Mouse (Mus musculus) forebrain, embryonic 16.5 days (tissue): Measurements from ENCODE around the gene Nsun4. TPM values are rescaled to one million over a fixed set of nuclear protein-coding genes. Genes with fewer than 3 reads are reported as not detected.

ENCODE experiments used
- ATAC-seq: fragments of 200-750 bp; cut with Nextera tagmentation; 2 replicates; pipeline ENCODE4 v1.8.0; 2017; ENCODE audit warnings: mild to moderate bottlenecking, moderate library complexity
- H3K27ac ChIP-seq: fragments of 300-500 bp; sonication (generic); 2 replicates; pipeline ENCODE4 v1.5.1; 2014; ENCODE audit warnings: low read length, control low read depth
- H3K27me3 ChIP-seq: fragments of 300-500 bp; sonication (generic); replicated peaks from 2 replicates; pipeline ENCODE4 v1.6.1; 2014; ENCODE audit warnings: low read length; ENCODE audit not compliant: control insufficient read depth, insufficient read depth
- H3K36me3 ChIP-seq: fragments of 300-500 bp; sonication (generic); 2 replicates; pipeline ENCODE4 v1.6.1; 2014; ENCODE audit not compliant: control insufficient read depth, insufficient read depth
- H3K4me1 ChIP-seq: fragments of 300-500 bp; sonication (generic); replicated peaks from 2 replicates; pipeline ENCODE4 v1.6.1; 2014; ENCODE audit warnings: low read length; ENCODE audit not compliant: control insufficient read depth, insufficient read depth
- H3K4me2 ChIP-seq: fragments of 300-500 bp; sonication (generic); 2 replicates; pipeline ENCODE4 v1.6.1; 2014; ENCODE audit warnings: mild to moderate bottlenecking, low read length, control low read depth
- H3K4me3 ChIP-seq: fragments of 300-500 bp; sonication (generic); replicated peaks from 2 replicates; pipeline ENCODE4 v1.5.1; 2014; ENCODE audit warnings: mild to moderate bottlenecking, low read length, control low read depth
- H3K9ac ChIP-seq: fragments of 300-500 bp; sonication (generic); replicated peaks from 2 replicates; pipeline ENCODE4 v1.6.1; 2014; ENCODE audit warnings: low read depth, low read length, control low read depth
- H3K9me3 ChIP-seq: fragments of 300-500 bp; sonication (generic); 2 replicates; pipeline ENCODE4 v1.6.1; 2016; ENCODE audit warnings: low read length; ENCODE audit not compliant: control insufficient read depth
- WGBS: fragments of 180-500 bp; shearing (Covaris S2); extraction: QIAGEN DNeasy Blood & Tissue Kit; methylation state at CpG from one replicate; pipeline ENCODE4 v1.1.7; 2014; 5-methylcytosine and 5-hydroxymethylcytosine counted together
- polyA plus RNA-seq: library from polyadenylated mRNA; unstranded; fragments of >200 nt; fragmentation: Nextera tagmentation; extraction: Ambion mirVana; gene quantifications from 2 replicates; pipeline ENCODE4 v1.2.1, GENCODE M21; 2015

Nsun4 gene
- 13.2 and 13.4 TPM in 2 replicates for polyA plus RNA-seq

DNA sequence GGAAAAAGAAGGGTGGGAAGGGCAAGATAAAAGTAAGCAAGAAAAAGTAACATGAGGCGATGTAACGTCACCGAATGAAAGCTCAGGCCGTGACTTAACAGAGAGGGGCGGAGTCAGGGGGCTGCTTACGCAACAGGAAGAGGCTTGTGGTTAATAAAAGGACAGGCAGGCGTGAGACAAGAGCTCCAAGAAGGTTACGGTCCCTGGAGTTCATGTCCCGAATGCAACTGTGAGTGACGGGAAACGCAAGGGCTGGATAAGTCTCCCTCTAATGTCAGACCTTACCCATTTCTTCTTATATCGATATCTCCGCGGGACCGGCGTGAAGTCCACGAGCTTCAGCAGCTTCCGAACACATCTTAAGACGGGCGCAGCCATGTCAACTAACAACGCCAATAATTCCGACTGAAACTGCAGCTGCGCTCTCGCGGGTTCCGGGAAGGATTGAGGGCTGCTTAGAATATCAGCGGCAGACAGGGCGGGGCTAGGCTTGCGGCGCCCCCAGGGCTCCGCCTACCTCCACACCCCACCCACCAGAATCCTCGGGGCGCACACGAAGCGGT, at the start of gene Nsun4:
TSS of gene Nsun4 (minus strand) at position 478 of the 563 bp plus-strand sequence.
- H3K9me3 ChIP-seq, result no peaks in the 10 kb centered on the region
- WGBS, result under 1% methylated on average over 35 of the region's 35 CpGs

DNA sequence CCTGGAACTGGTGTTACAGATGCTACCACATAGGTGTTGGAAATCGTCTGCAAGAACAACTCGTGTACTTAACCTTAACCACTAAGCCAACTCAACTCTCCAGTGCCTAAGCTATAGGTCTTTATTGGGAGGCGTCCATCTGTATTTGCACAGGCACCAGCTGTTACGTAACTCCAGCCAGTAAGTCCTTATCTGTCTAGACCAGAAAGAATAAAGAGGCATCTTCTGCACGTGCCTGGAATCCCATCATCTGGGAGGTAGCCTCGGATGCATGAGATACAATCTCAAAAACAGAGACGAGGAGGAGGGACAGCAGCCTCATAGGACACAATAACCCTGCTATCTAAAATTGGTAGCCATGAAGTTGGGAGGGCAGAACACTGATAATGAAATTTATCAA, 47.3 kb upstream of the Nsun4 start:
- no peak overlapping the region for H3K4me2 ChIP-seq
- no peak overlapping the region for H3K9ac ChIP-seq
- H3K27me3 ChIP-seq, result no peaks in the 10 kb centered on the region
- no peaks in the 10 kb centered on the region for H3K4me1 ChIP-seq
- peaks cover 25% of the 10 kb centered on the region for H3K36me3 ChIP-seq
- H3K27ac ChIP-seq, result no peak overlapping the region
- no peak overlapping the region for H3K4me3 ChIP-seq
- H3K9me3 ChIP-seq, result no peaks in the 10 kb centered on the region
- 91% methylated on average over 7 of the region's 7 CpGs for WGBS
- no peak for ATAC-seq

More for the DNA sequence above, at the start of gene Nsun4:
- Histone ChIP-seq H3K4me2 (peak within 1 kb of the TSS; percentile 81), H3K27me3 (no peaks in the 10 kb centered on the region), H3K27ac (peak within 1 kb of the TSS; percentile 91), H3K4me3 (peak within 1 kb of the TSS; percentile 75), H3K4me1 (peaks cover 13% of the 10 kb centered on the region), H3K36me3 (no peaks in the 10 kb centered on the region), H3K9ac (peak within 1 kb of the TSS; percentile 69)
- ATAC-seq, result peak; percentile 98

DNA sequence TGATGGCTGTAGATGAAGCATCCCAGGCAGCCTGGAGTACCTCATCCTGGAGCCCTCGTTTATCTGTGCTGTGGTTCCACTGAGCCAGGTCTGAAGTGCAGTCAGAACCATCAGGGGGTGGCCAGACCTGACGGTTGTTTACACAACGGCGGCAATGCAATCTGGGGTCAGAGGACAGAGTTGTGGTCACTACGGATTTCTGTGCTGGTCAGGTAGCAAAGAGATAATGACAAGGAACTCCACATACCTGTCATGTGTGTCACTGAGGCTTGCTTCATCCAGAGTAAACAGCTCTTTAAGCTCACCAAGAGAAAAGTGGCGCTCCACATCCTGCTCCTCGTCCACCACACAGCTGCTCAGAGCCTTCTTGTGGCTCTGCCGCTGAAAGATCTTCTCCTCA, 43.5 kb upstream of the Nsun4 start:
- no peak overlapping the region for H3K27ac ChIP-seq
- H3K4me2 ChIP-seq, result no peak overlapping the region
- H3K9ac ChIP-seq, result no peak overlapping the region
- no peaks in the 10 kb centered on the region for H3K4me1 ChIP-seq
- WGBS, result 91% methylated on average over 8 of the region's 8 CpGs
- no peak overlapping the region for H3K4me3 ChIP-seq
- H3K36me3 ChIP-seq, result peaks cover 45% of the 10 kb centered on the region
- H3K27me3 ChIP-seq, result no peaks in the 10 kb centered on the region
- H3K9me3 ChIP-seq, result no peaks in the 10 kb centered on the region
- no peak for ATAC-seq

DNA sequence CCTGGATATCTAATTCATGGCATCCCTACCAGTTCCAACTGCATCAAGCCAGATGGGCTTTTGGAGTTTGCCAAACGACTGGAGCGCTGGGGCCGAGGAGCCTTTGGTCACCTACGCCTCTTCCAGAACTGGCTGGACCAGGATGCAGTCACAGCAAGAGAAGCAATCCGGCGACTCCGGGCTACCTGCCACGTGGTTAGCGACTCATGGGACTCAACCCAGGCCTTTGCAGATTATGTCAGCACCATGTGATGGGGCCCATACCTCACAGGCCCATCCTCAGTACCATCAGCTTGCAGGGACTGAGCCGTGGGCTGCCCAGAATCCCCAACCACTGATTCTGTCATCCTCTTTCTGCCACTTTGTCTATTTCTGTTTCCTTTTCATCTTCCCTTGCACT, 42.6 kb upstream of the Nsun4 start:
- Histone ChIP-seq H3K9ac (no peak overlapping the region), H3K4me1 (no peaks in the 10 kb centered on the region), H3K4me3 (no peak overlapping the region), H3K27ac (no peak overlapping the region), H3K4me2 (no peak overlapping the region), H3K27me3 (no peaks in the 10 kb centered on the region), H3K9me3 (no peaks in the 10 kb centered on the region), H3K36me3 (peaks cover 49% of the 10 kb centered on the region)
- WGBS, result 90% methylated on average over 10 of the region's 10 CpGs
- no peak for ATAC-seq

DNA sequence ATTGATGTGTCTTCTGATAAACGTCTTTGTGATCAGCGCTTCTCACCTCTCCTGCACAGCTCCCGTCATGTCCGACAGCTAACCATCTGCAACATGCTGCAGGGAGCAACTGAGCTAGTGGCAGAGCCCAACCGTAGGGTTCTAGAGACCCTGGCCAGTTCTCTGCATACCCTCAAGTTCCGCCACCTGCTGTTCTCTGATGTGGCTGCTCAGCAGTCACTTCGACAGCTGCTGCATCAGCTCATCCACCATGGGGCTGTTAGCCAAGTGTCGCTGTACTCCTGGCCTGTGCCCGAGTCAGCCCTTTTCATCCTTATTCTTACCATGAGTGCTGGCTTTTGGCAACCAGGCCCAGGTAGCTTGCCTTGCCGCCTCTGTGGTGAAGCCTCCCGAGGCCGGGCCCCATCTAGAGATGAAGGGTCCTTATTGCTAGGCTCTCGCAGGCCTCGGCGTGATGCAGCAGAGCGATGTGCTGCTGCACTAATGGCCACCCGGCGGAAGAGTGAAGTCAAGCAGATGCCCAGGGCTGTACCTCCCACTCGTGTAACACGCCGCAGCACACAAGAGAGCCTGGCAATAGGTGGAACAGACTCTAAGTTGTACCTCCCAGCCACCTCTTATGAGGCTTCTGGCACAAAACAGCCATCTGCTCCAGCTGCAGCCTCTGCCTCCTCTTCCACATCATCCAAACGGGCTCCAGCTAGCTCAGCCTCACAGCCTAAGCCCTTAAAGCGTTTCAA, 35.0 kb upstream of the Nsun4 start:
- WGBS, result 89% methylated on average over 23 of the region's 23 CpGs
- ATAC-seq, result no peak
- H3K4me3 ChIP-seq, result no peak overlapping the region
- H3K27ac ChIP-seq, result no peak overlapping the region
- H3K9ac ChIP-seq, result no peak overlapping the region
- H3K4me2 ChIP-seq, result no peak overlapping the region
- no peaks in the 10 kb centered on the region for H3K27me3 ChIP-seq
- H3K4me1 ChIP-seq, result no peaks in the 10 kb centered on the region
- H3K36me3 ChIP-seq, result peaks cover 42% of the 10 kb centered on the region
- H3K9me3 ChIP-seq, result no peaks in the 10 kb centered on the region

DNA sequence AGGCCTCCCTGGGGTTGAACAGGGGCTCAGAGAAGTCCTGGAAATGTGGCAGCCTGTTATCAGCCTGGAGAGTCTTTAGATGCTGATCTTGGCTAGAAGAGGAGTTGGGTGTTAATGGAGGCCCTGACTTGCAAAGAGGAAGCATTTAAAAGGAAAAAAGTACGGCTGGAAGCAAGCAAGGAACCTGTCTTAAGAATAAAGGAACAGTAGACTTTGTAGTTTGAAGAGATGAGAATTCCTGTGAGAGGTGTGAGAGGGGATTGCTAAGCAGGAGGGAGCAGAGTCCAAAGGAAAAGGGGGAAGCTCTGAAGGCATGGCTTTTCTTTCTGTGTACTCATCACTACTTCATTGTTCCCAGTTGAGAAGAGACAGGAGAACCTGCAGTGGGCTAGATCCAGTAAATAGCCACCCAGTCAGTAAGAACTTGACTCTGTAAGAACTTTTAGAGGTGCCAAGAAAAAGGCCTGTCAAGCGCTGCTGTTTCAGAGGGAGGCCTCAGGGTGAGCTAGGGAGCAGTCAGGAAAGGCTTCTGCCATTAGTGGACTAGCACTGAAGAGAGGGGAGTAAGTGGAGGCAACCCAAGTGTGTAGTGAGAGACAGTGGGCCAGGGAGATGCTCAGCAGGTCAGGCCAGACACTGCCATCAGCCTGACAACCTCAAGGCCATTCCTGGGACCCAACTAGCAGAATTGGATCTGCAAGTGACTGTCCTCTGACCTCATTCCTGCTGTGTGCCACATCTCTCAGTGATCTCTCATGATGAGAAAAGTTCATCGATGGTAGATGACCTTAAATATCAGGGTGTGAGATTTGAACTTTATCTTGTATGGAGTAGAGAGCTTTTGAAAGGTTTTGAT, 23.8 kb upstream of the Nsun4 start:
- Histone ChIP-seq H3K9ac (peak overlapping the region; percentile 88; the same call in 1 of the 2 replicates), H3K27me3 (no peaks in the 10 kb centered on the region), H3K9me3 (no peaks in the 10 kb centered on the region), H3K27ac (no peak overlapping the region), H3K4me1 (peaks cover 29% of the 10 kb centered on the region), H3K4me2 (peak overlapping the region; percentile 83), H3K36me3 (peaks cover 15% of the 10 kb centered on the region), H3K4me3 (peak overlapping the region; percentile 97; the same call in 1 of the 2 replicates)
- WGBS, result 70% methylated on average over 3 of the region's 3 CpGs
- no peak for ATAC-seq

DNA sequence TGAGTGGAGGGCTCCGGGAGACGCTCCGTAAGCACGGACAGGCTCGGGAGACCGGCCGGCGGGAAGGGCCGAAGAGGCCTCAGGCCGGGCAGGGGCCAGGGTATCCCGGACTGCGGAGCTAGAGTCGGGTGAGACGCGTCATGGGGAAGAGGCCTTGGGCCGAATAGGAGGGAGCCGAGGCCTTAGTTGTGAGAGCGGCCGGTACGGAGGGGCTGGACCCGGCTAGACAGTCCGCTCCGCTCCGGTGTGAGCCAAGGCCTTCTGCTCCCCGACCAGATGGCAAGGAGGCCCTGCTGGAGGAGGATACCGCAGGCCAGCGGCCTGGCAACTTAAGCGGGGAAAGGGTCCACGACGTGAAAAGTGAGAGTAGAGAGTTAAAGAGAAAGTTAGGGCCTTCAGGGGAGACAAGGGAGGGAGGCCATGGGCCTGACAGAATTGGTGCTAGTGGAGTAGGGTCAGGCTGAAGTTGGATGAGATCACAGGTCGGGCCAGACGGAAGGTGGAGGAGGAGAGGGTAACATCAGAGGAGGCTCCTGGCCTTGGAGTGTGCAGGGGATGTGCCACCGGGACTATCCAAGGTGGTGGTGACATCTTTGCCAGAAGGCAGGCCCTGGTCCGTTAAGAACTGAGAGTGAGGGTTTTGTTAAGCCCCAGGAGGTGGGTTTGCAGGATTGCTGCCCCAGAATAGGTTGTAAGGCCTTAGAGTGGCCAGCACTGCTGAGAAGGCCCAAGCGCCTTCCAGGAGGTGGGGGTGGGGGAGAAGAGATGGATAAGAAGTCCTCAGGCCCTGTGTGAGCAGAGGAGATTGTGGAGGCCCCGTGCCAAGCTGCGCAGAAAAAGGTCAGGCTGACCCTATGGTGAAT, 22.9 kb upstream of the Nsun4 start:
- 2% methylated on average over 37 of the region's 37 CpGs for WGBS
- H3K27me3 ChIP-seq, result no peaks in the 10 kb centered on the region

DNA sequence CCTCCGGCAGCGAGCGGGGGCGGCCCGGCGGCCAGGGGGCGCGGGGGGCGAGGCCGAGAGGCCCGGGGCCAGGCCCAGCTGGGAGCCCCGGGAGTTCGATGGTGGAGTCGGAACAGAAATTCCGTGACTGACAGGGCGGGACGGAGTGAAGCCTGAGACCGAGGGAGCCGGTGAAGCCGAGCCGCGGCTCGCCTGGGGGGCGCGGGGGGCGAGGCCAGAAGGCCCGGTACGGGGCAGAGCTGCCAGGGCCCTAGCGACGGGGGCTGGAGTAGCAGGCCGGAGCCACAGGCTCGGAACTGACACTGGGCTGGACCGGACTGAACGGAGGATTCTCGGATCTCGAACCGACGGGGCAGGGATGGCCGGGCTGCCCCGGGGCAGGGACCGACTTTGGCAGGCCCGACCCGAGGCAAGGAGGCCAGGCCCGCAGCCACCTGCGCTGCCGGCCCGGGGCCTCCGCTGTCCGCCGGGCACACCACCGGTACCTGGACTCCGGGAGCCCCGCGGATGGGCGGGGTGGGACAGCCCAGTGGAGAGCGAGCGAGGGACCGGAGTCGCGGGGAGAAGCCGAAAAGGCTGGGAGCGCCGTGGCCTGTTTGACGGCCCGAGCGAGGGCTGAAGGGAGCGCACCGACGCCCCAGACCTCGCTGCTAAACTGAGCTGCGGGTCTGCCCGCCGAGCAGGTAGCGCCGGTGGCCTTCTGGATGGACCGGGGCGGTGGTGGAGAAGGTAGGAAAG, 22.1 kb upstream of the Nsun4 start:
- peak overlapping the region; percentile 95 for H3K27ac ChIP-seq
- peak; percentile 53 for ATAC-seq
- H3K9me3 ChIP-seq, result no peaks in the 10 kb centered on the region
- H3K36me3 ChIP-seq, result peaks cover 8% of the 10 kb centered on the region
- peak overlapping the region; percentile 83 for H3K4me2 ChIP-seq
- peaks cover 32% of the 10 kb centered on the region for H3K4me1 ChIP-seq
- H3K4me3 ChIP-seq, result peak overlapping the region; percentile 97
- WGBS, result under 1% methylated on average over 73 of the region's 77 CpGs
- no peaks in the 10 kb centered on the region for H3K27me3 ChIP-seq
- peak overlapping the region; percentile 88 for H3K9ac ChIP-seq

More for the DNA sequence above, 22.9 kb upstream of the Nsun4 start:
- peak overlapping the region; percentile 83 for H3K4me2 ChIP-seq
- no peaks in the 10 kb centered on the region for H3K9me3 ChIP-seq
- peak overlapping the region; percentile 95 for H3K27ac ChIP-seq
- H3K36me3 ChIP-seq, result peaks cover 14% of the 10 kb centered on the region
- H3K4me3 ChIP-seq, result peak overlapping the region; percentile 97
- peak overlapping the region; percentile 88 for H3K9ac ChIP-seq
- H3K4me1 ChIP-seq, result peaks cover 32% of the 10 kb centered on the region
- 0 out of 2 replicates have a peak, but pooled peaks have one; percentile 2 for ATAC-seq
